Mouse (Mus musculus): ENCODE data around the gene Esp22. TPM values are rescaled to one million over a fixed set of nuclear protein-coding genes. Genes with fewer than 3 reads are reported as not detected.
"Not testable (repeated sequence)": the region's sequence is repeated elsewhere in the genome, so short reads cannot be mapped to it uniquely, and the experiment has no call there.

Gene Esp22
- polyA plus RNA-seq (2015; fragmentation: Nextera tagmentation; extraction: Ambion mirVana): not detected in 2 replicates

- no peak for ATAC-seq (ENCODE audit: insufficient number of reproducible peaks, low FRiP score, low TSS enrichment, low read depth)
- Histone ChIP-seq H3K36me3 (no peaks in the 10 kb centered on the region), H3K9me3 (no peaks in the 10 kb centered on the region), H3K4me2 (no peak within 1 kb of the TSS), H3K4me3 (no peak within 1 kb of the TSS), H3K9ac (no peak within 1 kb of the TSS), H3K4me1 (no peaks in the 10 kb centered on the region), H3K27me3 (no peaks in the 10 kb centered on the region), H3K27ac (no peak within 1 kb of the TSS)
- 90% methylated on average over 1 of the region's 1 CpGs for WGBS
Measured at GRCm38 (mm10) chr17:39095034-39095433, at the start of gene Esp22. Esp22 (plus strand) TSS chr17:39095334.

GRCm38 (mm10) chr17:39063641-39064040, 31.5 kb upstream of the Esp22 start:
- Histone ChIP-seq H3K4me3 (no peak overlapping the region), H3K36me3 (no peaks in the 10 kb centered on the region)
- ATAC-seq (ENCODE audit: insufficient number of reproducible peaks, low FRiP score, low TSS enrichment, low read depth): no peak

GRCm38 (mm10) chr17:39076937-39077336, 18.2 kb upstream of the Esp22 start, which contains the start of gene Esp23:
Esp23 (minus strand) TSS chr17:39077037.
- WGBS: 36% methylated on average over 1 of the region's 1 CpGs
- H3K9me3 ChIP-seq: 0 out of 2 replicates have a peak, but pooled peaks cover 9% of the 10 kb centered on the region
- H3K9ac ChIP-seq: no peak within 1 kb of the TSS
- no peak within 1 kb of the TSS for H3K4me2 ChIP-seq
- H3K4me1 ChIP-seq: no peaks in the 10 kb centered on the region
- H3K36me3 ChIP-seq: no peaks in the 10 kb centered on the region
- H3K27me3 ChIP-seq: no peaks in the 10 kb centered on the region
- H3K4me3 ChIP-seq: no peak within 1 kb of the TSS
- no peak within 1 kb of the TSS for H3K27ac ChIP-seq
- ATAC-seq (ENCODE audit: insufficient number of reproducible peaks, low FRiP score, low TSS enrichment, low read depth): no peak

More at GRCm38 (mm10) chr17:39063641-39064040, 31.5 kb upstream of the Esp22 start:
- Histone ChIP-seq H3K9ac (no peak overlapping the region), H3K4me2 (no peak overlapping the region), H3K4me1 (no peaks in the 10 kb centered on the region), H3K27ac (no peak overlapping the region), H3K9me3 (0 out of 2 replicates have a peak, but pooled peaks cover 6% of the 10 kb centered on the region), H3K27me3 (no peaks in the 10 kb centered on the region)

GRCm38 (mm10) chr17:39107126-39107525, 12.0 kb downstream of the Esp22 start:
- not testable (repeated sequence) for H3K9ac ChIP-seq; H3K4me3 ChIP-seq; H3K27me3 ChIP-seq; H3K9me3 ChIP-seq; H3K36me3 ChIP-seq; H3K4me1 ChIP-seq; H3K4me2 ChIP-seq; H3K27ac ChIP-seq; ATAC-seq (ENCODE audit: insufficient number of reproducible peaks, low FRiP score, low TSS enrichment, low read depth)
- 71% methylated on average over 11 of the region's 11 CpGs for WGBS

- not testable (repeated sequence) for H3K9me3 ChIP-seq; H3K27ac ChIP-seq; ATAC-seq (ENCODE audit: insufficient number of reproducible peaks, low FRiP score, low TSS enrichment, low read depth); H3K4me2 ChIP-seq; H3K4me1 ChIP-seq; H3K27me3 ChIP-seq; H3K4me3 ChIP-seq; H3K9ac ChIP-seq; H3K36me3 ChIP-seq
- WGBS: 72% methylated on average over 12 of the region's 12 CpGs
Measured at GRCm38 (mm10) chr17:39129156-39129555, 34.0 kb downstream of the Esp22 start.

Other genes starting within 250 kb of the Esp22 start
- not detected in 2 replicates for gene Esp24, start 58.6 kb upstream of the Esp22 start, polyA plus RNA-seq (2015; fragmentation: Nextera tagmentation; extraction: Ambion mirVana)
- gene Gm21903, start 52.0 kb upstream of the Esp22 start, polyA plus RNA-seq (2015; fragmentation: Nextera tagmentation; extraction: Ambion mirVana): not detected in 2 replicates
- gene Esp23, start 18.3 kb upstream of the Esp22 start, polyA plus RNA-seq (2015; fragmentation: Nextera tagmentation; extraction: Ambion mirVana): not detected in 2 replicates